Mouse (Mus musculus): ENCODE results near the gene Gpr55.

DNA sequence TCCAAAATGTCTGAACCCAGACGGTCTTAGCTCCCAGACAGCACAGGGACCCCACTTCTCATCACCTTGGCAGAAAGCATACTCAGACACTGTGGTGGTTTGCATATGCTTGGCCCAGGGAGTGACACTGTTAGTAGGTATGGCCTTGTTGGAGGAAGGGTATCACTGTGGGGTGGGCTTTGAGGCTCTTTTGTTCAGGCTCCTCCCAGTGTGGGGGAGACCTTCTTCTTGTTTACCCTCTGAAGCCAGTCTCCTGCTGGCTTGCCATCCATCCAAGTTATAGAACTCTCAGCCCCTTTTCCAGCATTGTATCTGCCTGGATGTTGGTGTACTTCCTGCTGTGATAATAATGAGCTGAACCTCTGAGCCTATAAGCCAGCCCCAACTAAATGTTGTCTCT is 8.3 kb upstream of the Gpr55 start:
- no peak for TF ChIP-seq CTCF (IDR thresholded peaks at IDR 0.05; ENCODE audit: extremely low read depth, insufficient read depth, insufficient read length, insufficient replicate concordance)
- TF ChIP-seq POLR2A (IDR thresholded peaks at IDR 0.05; ENCODE audit: low read depth, low read length) = no peak

Measured in spleen, adult 2 months (tissue).